Mouse (Mus musculus): ENCODE data around the gene Sorcs3.

The Sorcs3 gene

DNA sequence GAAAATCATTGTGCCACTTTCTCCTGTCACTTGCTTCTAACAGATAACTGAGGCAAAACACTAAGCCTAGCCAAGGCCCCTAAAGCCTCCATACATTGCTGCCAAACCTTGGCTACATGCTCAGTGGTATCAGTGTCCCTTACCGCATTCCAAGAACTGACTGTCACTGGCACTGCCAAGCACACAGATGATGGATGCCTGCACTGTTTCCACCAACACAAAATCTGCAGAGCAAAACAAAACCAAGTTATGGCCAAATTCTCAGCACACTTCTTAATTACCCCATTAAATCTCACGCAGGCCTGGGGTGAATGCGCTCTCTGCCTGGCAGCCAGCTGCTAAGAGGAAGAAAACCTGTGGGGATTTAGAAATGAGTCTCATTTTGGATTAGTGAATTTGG is 628.5 kb downstream of the Sorcs3 start:
- no peak for DNase-seq (ENCODE audit: low spot score)

DNA sequence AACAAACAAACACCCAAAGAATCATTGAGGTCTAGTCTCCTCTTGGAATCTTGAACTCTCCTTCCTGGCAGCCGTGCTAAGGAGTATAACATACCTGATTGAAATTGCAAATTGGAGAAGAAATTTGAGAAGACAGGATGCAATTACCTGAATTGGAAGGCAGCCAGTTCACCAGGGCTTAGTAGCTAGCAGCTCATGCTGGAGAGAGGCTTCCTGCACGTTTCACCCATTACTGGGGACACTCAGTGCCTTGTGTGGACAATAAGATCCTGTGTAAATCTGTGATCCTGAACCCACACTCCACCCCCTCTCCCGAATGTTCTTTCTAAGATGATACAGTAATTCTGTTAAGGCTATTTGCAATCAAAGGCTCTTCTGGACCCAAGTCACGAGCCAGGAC is 633.6 kb downstream of the Sorcs3 start:
- DNase-seq (ENCODE audit: low spot score), result no peak

DNA sequence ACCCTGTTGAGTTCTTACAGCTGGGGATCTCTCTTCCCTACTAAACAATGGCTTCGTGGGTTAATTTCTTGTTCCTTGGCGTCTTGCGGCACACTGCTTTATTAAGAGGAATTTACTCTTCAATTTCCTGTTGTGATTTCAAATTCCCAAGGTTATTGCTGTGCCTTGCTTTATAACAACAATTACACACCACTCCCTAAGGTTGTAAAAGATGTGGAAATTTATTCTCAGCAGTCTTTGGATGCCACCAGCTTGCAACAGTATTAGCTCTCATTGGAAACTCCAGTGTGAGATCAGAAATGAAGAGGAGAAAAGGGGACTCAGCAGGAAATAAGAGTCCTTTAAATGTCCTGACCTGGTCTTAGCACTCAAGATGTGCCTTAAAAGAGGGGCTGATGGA is 641.9 kb downstream of the Sorcs3 start:
- no peak for DNase-seq (ENCODE audit: low spot score)

DNA sequence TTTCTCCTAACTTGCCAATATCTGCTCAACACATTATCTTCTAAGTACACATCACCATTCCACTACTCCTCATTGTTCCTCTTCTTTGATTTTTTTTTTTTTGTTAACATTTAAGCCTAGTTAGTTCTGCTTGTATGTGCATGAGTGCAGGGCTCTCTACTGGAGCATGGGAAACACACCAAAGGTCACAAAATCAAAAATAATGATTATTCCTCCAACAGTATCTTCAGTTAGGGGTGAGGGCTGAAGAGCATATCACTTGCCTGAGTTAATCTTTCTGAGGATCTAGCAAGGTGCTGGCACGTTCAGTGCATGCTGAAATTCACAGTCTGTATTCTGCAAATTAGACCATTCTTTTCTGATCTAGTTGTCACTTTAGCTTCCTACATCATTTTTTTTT is 644.6 kb downstream of the Sorcs3 start:
- DNase-seq (ENCODE audit: low spot score), result no peak

Measured in c-Kit-positive CD71-positive TER-119-positive erythroid progenitor cells, embryonic 14.5 days (primary cell).